Mouse (Mus musculus) hindbrain, embryonic 11.5 days (tissue): Measurements from ENCODE around the gene Tsc22d3. TPM values are rescaled to one million over a fixed set of nuclear protein-coding genes. Genes with fewer than 3 reads are reported as not detected.

Experiments used
- ATAC-seq: fragments of 200-750 bp; cut with Nextera tagmentation; 2 replicates; pipeline ENCODE4 v1.8.0; 2017; ENCODE audit warnings: mild to moderate bottlenecking, moderate TSS enrichment, moderate library complexity; ENCODE audit not compliant: low FRiP score
- DNase-seq: peaks from one replicate; pipeline ENCODE4 v3.0.0-alpha.2; 2015; ENCODE audit warnings: low spot score
- H3K27ac ChIP-seq: fragments of 300-500 bp; sonication (generic); 2 replicates; pipeline ENCODE4 v1.5.1; 2014; ENCODE audit warnings: mild to moderate bottlenecking, low read depth, low read length
- H3K27me3 ChIP-seq: fragments of 300-500 bp; sonication (generic); 2 replicates; pipeline ENCODE4 v1.6.1; 2014; ENCODE audit warnings: mild to moderate bottlenecking, low read length, moderate library complexity, mixed read lengths; ENCODE audit not compliant: control insufficient read depth, insufficient read depth
- H3K36me3 ChIP-seq: fragments of 300-500 bp; sonication (generic); 2 replicates; pipeline ENCODE4 v1.6.1; 2014; ENCODE audit warnings: mild to moderate bottlenecking, low read length, moderate library complexity, mixed read lengths; ENCODE audit not compliant: control insufficient read depth, insufficient read depth
- H3K4me1 ChIP-seq: fragments of 300-500 bp; sonication (generic); replicated peaks from 2 replicates; pipeline ENCODE4 v1.6.1; 2014; ENCODE audit warnings: low read length, mixed read lengths; ENCODE audit not compliant: control insufficient read depth, insufficient read depth
- H3K4me2 ChIP-seq: fragments of 300-500 bp; sonication (generic); replicated peaks from 2 replicates; pipeline ENCODE4 v1.6.1; 2014; ENCODE audit warnings: mild to moderate bottlenecking, low read depth, low read length
- H3K4me3 ChIP-seq: fragments of 300-500 bp; sonication (generic); 2 replicates; pipeline ENCODE4 v1.5.1; 2014; ENCODE audit warnings: low read depth, low read length
- H3K9ac ChIP-seq: fragments of 300-500 bp; sonication (generic); 2 replicates; pipeline ENCODE4 v1.6.1; 2014; ENCODE audit warnings: low read depth, low read length
- H3K9me3 ChIP-seq: fragments of 300-500 bp; sonication (generic); 2 replicates; pipeline ENCODE4 v1.6.1; 2016; ENCODE audit warnings: low read length; ENCODE audit not compliant: control insufficient read depth
- WGBS: fragments of 180-500 bp; shearing (Covaris S2); extraction: QIAGEN DNeasy Blood & Tissue Kit; methylation state at CpG from one replicate; pipeline ENCODE4 v1.1.7; 2014; 5-methylcytosine and 5-hydroxymethylcytosine counted together
- polyA plus RNA-seq: library from polyadenylated mRNA; unstranded; fragments of >200 nt; fragmentation: Nextera tagmentation; extraction: Ambion mirVana; gene quantifications from 2 replicates; pipeline ENCODE4 v1.2.1, GENCODE M21; 2014

The Tsc22d3 gene
- polyA plus RNA-seq, 1 experiment from 2014 or later: 147 TPM

DNA sequence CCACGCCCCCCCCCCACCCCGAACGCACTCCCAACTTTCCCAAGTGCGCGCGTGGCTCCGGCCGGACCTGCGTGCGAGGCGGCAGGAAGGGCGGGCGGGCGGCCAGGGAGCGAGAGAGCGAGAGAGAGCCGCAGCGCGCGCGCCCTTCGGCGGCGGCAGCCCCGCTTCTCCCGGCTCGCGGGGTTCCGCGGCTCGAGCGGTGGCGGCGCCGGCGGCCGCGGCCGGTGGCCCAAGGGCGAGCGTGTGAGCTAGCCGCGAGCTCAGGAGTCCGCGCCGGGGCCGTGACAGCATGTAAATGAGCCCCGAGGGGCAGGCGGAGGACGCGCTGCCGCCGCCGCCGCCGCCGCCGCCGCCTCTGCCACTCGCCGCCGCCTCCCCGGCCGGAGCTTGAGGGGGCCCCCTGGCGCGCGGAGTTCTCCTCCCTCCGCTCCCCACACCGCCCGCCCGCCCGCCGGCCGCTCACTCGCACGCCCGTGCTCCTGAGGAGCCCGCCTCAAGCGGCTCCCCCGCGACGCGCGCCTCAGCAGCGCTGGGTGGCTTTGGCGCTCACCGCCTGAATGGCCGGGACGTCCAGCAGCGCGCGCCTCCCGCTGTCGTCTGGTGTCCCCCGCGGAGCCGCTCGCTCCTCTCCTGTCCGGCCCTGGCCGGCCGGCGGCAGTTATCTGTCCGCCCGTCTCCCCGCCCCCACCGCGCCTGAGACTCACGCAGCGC lies 1.5 kb downstream of the Tsc22d3 start:
- 11% methylated on average over 18 of the region's 109 CpGs for WGBS

DNA sequence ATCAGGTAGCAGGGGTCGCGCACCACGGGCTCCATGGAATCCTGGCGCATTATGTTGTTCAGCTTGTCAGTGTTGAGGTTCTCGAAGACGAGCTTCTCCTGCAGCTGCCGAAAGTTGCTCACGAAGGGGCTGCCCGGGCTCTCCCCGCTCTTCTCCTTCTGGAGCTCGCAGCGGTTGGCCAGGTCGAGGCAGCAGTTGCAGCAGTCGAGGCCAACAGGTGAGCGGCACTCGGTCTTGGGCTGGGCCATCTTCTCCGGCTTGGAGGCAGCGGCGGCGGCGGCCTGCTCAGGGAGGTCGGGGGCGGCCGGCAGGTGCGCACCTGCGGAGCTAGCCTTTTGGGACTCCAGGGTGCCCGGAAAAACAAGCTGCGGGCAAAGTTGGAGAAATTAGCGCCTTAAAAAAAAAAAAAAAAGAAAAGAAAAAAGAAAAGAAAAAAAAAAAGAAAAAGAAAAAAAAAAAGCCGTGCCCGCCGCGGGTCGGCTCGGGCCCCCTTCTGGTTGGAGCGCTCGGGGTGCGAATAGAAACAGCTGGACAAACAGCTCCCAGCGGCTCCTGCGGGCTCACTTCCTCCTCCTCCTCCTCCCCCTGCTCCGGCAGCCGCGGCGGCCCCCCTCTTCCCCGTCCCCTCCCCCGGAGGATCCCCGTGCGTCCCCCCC lies 2.1 kb downstream of the Tsc22d3 start:
- Histone ChIP-seq H3K36me3 (no peaks in the 10 kb centered on the region), H3K27me3 (peaks cover 30% of the 10 kb centered on the region)
- peak; percentile 13 for DNase-seq

More for the DNA sequence above, 1.5 kb downstream of the Tsc22d3 start:
- 0 out of 2 replicates have a peak overlapping the region, but pooled peaks have one; percentile 37 for H3K9ac ChIP-seq
- peaks cover 30% of the 10 kb centered on the region for H3K27me3 ChIP-seq
- peak; percentile 83 for ATAC-seq
- H3K27ac ChIP-seq: no peak overlapping the region
- peak overlapping the region; percentile 47 for H3K4me3 ChIP-seq
- peak overlapping the region; percentile 72 for H3K4me2 ChIP-seq
- H3K36me3 ChIP-seq: no peaks in the 10 kb centered on the region
- peak; percentile 50 for DNase-seq
- H3K4me1 ChIP-seq: no peaks in the 10 kb centered on the region
- no peaks in the 10 kb centered on the region for H3K9me3 ChIP-seq

DNA sequence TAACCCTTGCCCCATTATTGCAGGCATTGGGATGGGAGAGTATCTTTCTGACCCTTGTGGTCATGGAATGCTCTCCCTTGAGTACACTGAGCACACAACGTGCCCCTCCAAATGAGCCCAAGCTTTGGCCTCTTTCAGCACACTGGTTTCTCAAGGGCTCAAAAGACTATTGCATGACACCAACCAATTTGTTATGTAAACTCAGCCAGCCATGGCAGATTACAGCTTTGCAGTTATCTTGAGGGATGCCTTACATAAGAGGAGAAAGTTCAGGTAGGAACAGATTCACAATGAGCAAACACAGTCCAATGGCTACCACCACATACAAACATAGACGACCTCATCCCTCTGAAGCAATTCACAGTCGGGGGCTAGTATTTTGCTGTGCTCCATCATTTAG lies 9.3 kb downstream of the Tsc22d3 start:
- ATAC-seq: no peak
- Histone ChIP-seq H3K9me3 (no peaks in the 10 kb centered on the region), H3K27me3 (peaks cover 5% of the 10 kb centered on the region; the same call in 1 of the 2 replicates), H3K9ac (no peak overlapping the region), H3K4me1 (no peaks in the 10 kb centered on the region), H3K4me2 (no peak overlapping the region), H3K27ac (no peak overlapping the region), H3K36me3 (no peaks in the 10 kb centered on the region), H3K4me3 (no peak overlapping the region)
- WGBS: 75% methylated on average over 3 of the region's 3 CpGs
- no peak for DNase-seq

More for the DNA sequence above, 2.1 kb downstream of the Tsc22d3 start:
- H3K9ac ChIP-seq: no peak overlapping the region
- peak overlapping the region; percentile 47 for H3K4me3 ChIP-seq
- WGBS: 35% methylated on average over 33 of the region's 48 CpGs
- ATAC-seq: peak; percentile 62
- no peak overlapping the region for H3K27ac ChIP-seq
- no peaks in the 10 kb centered on the region for H3K9me3 ChIP-seq
- no peaks in the 10 kb centered on the region for H3K4me1 ChIP-seq
- H3K4me2 ChIP-seq: peak overlapping the region; percentile 72

DNA sequence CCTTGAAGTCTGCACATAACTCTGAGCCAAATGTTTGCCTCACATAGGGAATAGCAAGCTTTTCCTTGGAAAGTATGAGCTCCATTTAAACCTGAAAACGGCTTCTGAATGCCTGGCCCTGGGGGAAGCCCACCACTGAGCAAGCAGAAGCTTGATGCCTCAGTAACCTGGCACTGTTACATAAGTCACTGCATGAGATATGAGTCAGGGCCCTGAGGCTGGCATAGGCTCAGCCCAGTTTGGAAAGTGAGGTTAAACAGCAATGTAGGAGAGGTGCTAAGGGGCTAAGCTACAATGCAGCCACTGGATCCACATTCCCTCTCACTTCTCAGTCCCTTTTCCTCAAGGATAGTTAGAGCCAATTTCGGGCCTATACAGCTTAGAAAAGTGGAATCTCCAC lies 10.3 kb downstream of the Tsc22d3 start:
- Histone ChIP-seq H3K27me3 (peaks cover 5% of the 10 kb centered on the region; the same call in 1 of the 2 replicates), H3K4me1 (no peaks in the 10 kb centered on the region), H3K27ac (no peak overlapping the region), H3K36me3 (no peaks in the 10 kb centered on the region), H3K9ac (no peak overlapping the region), H3K4me2 (no peak overlapping the region), H3K9me3 (no peaks in the 10 kb centered on the region), H3K4me3 (no peak overlapping the region)
- WGBS: 77% methylated on average over 2 of the region's 2 CpGs
- no peak for DNase-seq
- ATAC-seq: no peak

DNA sequence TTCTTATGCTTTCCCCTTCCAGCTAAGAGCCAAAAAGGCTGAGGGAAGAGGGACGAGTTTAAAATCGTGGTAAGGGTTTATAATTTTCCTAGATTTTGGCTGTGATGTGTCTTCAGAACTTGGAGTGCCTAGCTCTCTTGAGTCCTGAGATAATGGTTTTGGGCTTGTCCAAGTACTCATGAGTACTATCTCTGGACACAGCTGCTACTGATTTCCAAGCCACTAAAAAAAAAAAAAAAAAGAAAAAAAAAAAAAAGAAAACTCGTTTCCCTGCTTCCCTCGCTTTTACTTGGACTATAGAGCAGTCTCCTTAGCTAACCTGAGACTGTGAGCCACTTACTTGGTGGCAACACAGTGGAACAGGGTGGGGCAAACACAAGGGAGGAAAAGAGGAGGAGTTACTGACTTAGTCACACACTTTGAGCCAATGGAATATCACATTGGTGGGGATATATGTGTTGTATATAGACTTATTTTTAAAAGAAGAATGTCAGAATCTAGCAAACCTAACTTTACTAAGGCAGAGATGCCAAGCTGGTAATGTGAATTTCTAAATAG lies 11.2 kb downstream of the Tsc22d3 start:
- ATAC-seq (no peak), DNase-seq (no peak)
- Histone ChIP-seq H3K4me3 (no peak overlapping the region), H3K36me3 (no peaks in the 10 kb centered on the region), H3K27ac (no peak overlapping the region), H3K9ac (no peak overlapping the region), H3K4me2 (no peak overlapping the region), H3K9me3 (no peaks in the 10 kb centered on the region), H3K4me1 (no peaks in the 10 kb centered on the region), H3K27me3 (peaks cover 5% of the 10 kb centered on the region; the same call in 1 of the 2 replicates)
- 69% methylated on average over 4 of the region's 4 CpGs for WGBS

DNA sequence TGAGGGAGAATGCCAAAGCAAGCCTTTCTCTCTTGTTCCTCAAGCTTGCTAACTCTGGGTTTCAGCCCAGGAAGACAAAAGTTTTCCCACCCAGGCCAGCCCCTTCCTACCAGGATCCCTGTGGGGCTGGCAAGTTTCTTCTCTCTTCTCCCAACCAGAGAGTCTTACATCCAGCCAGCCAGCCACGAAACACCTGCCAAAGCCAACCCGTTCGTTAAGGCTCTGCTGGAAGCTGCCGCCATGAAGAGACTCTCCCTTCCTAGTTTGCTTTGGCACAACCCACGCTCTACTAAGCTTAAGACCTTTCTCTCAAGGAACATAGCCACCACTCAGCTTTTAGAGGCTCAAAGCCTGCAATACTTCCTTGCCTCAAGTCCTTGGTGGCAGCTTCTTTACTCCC lies 11.9 kb downstream of the Tsc22d3 start:
- Histone ChIP-seq H3K27me3 (peaks cover 5% of the 10 kb centered on the region; the same call in 1 of the 2 replicates), H3K36me3 (no peaks in the 10 kb centered on the region), H3K4me1 (no peaks in the 10 kb centered on the region), H3K27ac (no peak overlapping the region), H3K4me3 (no peak overlapping the region), H3K9me3 (no peaks in the 10 kb centered on the region), H3K9ac (no peak overlapping the region), H3K4me2 (no peak overlapping the region)
- DNase-seq (no peak), ATAC-seq (no peak)
- 86% methylated on average over 5 of the region's 5 CpGs for whole genome bisulfite sequencing

DNA sequence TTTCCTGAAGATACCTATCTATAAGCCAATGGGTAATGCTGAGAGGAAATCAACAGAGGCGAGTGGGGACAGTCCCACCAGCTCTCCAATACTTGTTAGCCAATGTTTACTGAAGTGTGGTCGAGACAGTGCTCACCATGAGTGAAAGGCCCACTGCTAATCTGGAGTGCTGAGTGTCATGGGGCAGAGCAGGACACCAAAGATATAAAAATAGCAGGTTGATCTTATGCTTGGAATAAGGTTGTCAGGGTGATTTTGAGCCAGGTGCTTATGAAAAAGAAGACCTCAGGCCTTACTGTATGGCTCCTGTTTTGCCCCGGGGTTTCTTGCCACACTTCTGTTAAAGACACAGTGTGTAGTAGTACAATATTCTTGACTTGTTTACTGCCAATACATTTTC lies 20.0 kb downstream of the Tsc22d3 start:
- no peak for DNase-seq
- H3K27ac ChIP-seq: no peak overlapping the region
- no peaks in the 10 kb centered on the region for H3K4me1 ChIP-seq
- H3K4me2 ChIP-seq: no peak overlapping the region
- peaks cover 19% of the 10 kb centered on the region; the same call in 1 of the 2 replicates for H3K27me3 ChIP-seq
- H3K4me3 ChIP-seq: no peak overlapping the region
- no peak for ATAC-seq
- H3K9me3 ChIP-seq: no peaks in the 10 kb centered on the region
- H3K9ac ChIP-seq: no peak overlapping the region
- 80% methylated on average over 3 of the region's 3 CpGs for WGBS
- H3K36me3 ChIP-seq: no peaks in the 10 kb centered on the region

DNA sequence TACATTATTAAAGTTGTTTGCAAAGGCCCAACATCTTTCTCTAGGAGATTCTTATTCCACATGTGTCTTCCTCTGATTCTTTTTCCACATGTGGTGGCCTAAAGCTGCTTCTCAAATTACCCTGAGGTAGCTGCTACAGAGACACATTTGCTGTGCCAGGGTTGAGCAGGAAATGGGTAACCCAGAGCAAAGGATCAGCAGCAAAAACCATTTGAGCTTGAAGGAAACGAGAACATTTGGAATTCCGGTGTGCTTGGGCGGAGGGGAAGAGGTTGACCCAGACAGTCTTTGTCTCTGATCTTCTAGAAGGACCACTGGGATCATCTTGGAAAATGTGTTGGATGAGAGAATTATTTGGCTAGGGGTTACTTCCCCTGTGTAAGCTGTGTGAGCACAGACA lies 24.8 kb downstream of the Tsc22d3 start:
- no peaks in the 10 kb centered on the region for H3K4me1 ChIP-seq
- no peak overlapping the region for H3K27ac ChIP-seq
- no peak for ATAC-seq
- WGBS: 71% methylated on average over 3 of the region's 3 CpGs
- no peaks in the 10 kb centered on the region for H3K36me3 ChIP-seq
- H3K9ac ChIP-seq: no peak overlapping the region
- DNase-seq: no peak
- H3K4me3 ChIP-seq: no peak overlapping the region
- peaks cover 13% of the 10 kb centered on the region; the same call in 1 of the 2 replicates for H3K27me3 ChIP-seq
- H3K9me3 ChIP-seq: no peaks in the 10 kb centered on the region
- no peak overlapping the region for H3K4me2 ChIP-seq
